Comparison of ENCODE assay signal across 24 mouse cellular contexts in genomic region chr11:5324296-5324695, GRCm38 (mm10).
DNase-seq lines count a peak whose midpoint lies in the region; ATAC-seq and TF ChIP-seq lines count a peak whose summit lies in the region.
"Had no signal": no experiment of that assay in that cellular context is flagged by ENCODE, and none has a peak within 500 bp of the region (broad histone marks: within the 10 kb centered on the region; RNA-seq: fewer than 3 reads in every experiment).

No protein-coding gene starts in this region.

- no peak overlapping the region for H3K4me3 ChIP-seq in forebrain, postnatal 0 days (ENCODE audit: low read depth, low read length)
- no peak overlapping the region for H3K4me3 ChIP-seq in forebrain, embryonic 11.5 days (ENCODE audit: low read depth, low read length)
- no peak overlapping the region for H3K4me3 ChIP-seq in lung, embryonic 14.5 days (ENCODE audit: low read depth, low read length)
- H3K4me3 ChIP-seq in lung, adult 2 months (replicated peaks; ENCODE audit: extremely low read depth, low read depth, low read length), result no peak overlapping the region
- H3K4me3 ChIP-seq: embryonic facial prominence, embryonic 13.5 days; erythroblast, embryonic 14.5 days; forebrain, embryonic 15.5 days; heart, embryonic 12.5 days; hindbrain, embryonic 12.5 days; intestine, embryonic 15.5 days; neural tube, embryonic 15.5 days had no signal

- no peak overlapping the region for H3K9ac ChIP-seq in forebrain, postnatal 0 days
- no peak overlapping the region for H3K9ac ChIP-seq in forebrain, embryonic 11.5 days (ENCODE audit: low read length)
- H3K9ac ChIP-seq in lung, embryonic 14.5 days, result no peak overlapping the region
- H3K9ac ChIP-seq: embryonic facial prominence, embryonic 13.5 days; forebrain, embryonic 15.5 days; heart, embryonic 12.5 days; hindbrain, embryonic 12.5 days; intestine, embryonic 15.5 days; neural tube, embryonic 15.5 days had no signal

- no peaks in the 10 kb centered on the region for H3K4me1 ChIP-seq in forebrain, postnatal 0 days (ENCODE audit: insufficient read depth)
- no peaks in the 10 kb centered on the region; the same call in 1 of the 2 replicates for H3K4me1 ChIP-seq in forebrain, embryonic 11.5 days (replicated peaks; ENCODE audit: control insufficient read depth, insufficient read depth, low read length)
- H3K4me1 ChIP-seq in lung, embryonic 14.5 days (ENCODE audit: insufficient read depth), result no peaks in the 10 kb centered on the region
- H3K4me1 ChIP-seq in lung, adult 2 months (ENCODE audit: control insufficient read depth, insufficient read depth, low read length), result no peaks in the 10 kb centered on the region
- H3K4me1 ChIP-seq: forebrain, embryonic 15.5 days; heart, embryonic 12.5 days; intestine, embryonic 15.5 days; neural tube, embryonic 15.5 days had no signal

- TF ChIP-seq CTCF in forebrain, postnatal 0 days (IDR thresholded peaks at IDR 0.05; ENCODE audit: low read depth), result no peak
- no peak for TF ChIP-seq CTCF in lung, embryonic 14.5 days (IDR thresholded peaks at IDR 0.05; ENCODE audit: low read depth)
- TF ChIP-seq CTCF in lung, adult 2 months (IDR thresholded peaks at IDR 0.05; ENCODE audit: insufficient read depth, low read length), result no peak

- H3K36me3 ChIP-seq in forebrain, postnatal 0 days (ENCODE audit: insufficient read depth), result no peaks in the 10 kb centered on the region
- H3K36me3 ChIP-seq in forebrain, embryonic 11.5 days (ENCODE audit: control insufficient read depth, insufficient read depth, low read length), result no peaks in the 10 kb centered on the region
- H3K36me3 ChIP-seq in lung, embryonic 14.5 days (ENCODE audit: insufficient read depth), result 0 out of 2 replicates have a peak, but pooled peaks cover 6% of the 10 kb centered on the region
- H3K36me3 ChIP-seq: embryonic facial prominence, embryonic 13.5 days; forebrain, embryonic 15.5 days; heart, embryonic 12.5 days; hindbrain, embryonic 12.5 days; intestine, embryonic 15.5 days; neural tube, embryonic 15.5 days had no signal

- H3K27ac ChIP-seq in forebrain, postnatal 0 days (ENCODE audit: low read depth, low read length), result no peak overlapping the region
- H3K27ac ChIP-seq in forebrain, embryonic 11.5 days (ENCODE audit: low read depth, low read length), result no peak overlapping the region
- no peak overlapping the region for H3K27ac ChIP-seq in lung, embryonic 14.5 days (ENCODE audit: low read depth)
- H3K27ac ChIP-seq: embryonic facial prominence, embryonic 13.5 days; forebrain, embryonic 15.5 days; hindbrain, embryonic 12.5 days; intestine, embryonic 15.5 days; neural tube, embryonic 15.5 days had no signal

- no peaks in the 10 kb centered on the region for H3K9me3 ChIP-seq in forebrain, postnatal 0 days (ENCODE audit: low read length)
- no peaks in the 10 kb centered on the region for H3K9me3 ChIP-seq in forebrain, embryonic 11.5 days (ENCODE audit: control insufficient read depth, low read length)
- H3K9me3 ChIP-seq in lung, embryonic 14.5 days (ENCODE audit: low read depth, low read length), result no peaks in the 10 kb centered on the region
- H3K9me3 ChIP-seq: embryonic facial prominence, embryonic 13.5 days; forebrain, embryonic 15.5 days; heart, embryonic 12.5 days; hindbrain, embryonic 12.5 days; intestine, embryonic 15.5 days; neural tube, embryonic 15.5 days had no signal

- no peaks in the 10 kb centered on the region for H3K27me3 ChIP-seq in forebrain, postnatal 0 days (ENCODE audit: insufficient read depth, low read length)
- no peaks in the 10 kb centered on the region for H3K27me3 ChIP-seq in forebrain, embryonic 11.5 days (ENCODE audit: control insufficient read depth, insufficient read depth, low read length)
- no peaks in the 10 kb centered on the region for H3K27me3 ChIP-seq in lung, embryonic 14.5 days (ENCODE audit: insufficient read depth, low read length)
- H3K27me3 ChIP-seq: embryonic facial prominence, embryonic 13.5 days; forebrain, embryonic 15.5 days; heart, embryonic 12.5 days; hindbrain, embryonic 12.5 days; intestine, embryonic 15.5 days; neural tube, embryonic 15.5 days had no signal

- 23% methylated on average over 2 of the region's 2 CpGs for WGBS in forebrain, postnatal 0 days
- 13% methylated on average over 2 of the region's 2 CpGs for WGBS in forebrain, embryonic 11.5 days
- WGBS in lung, embryonic 14.5 days, result 56% methylated on average over 2 of the region's 2 CpGs
- WGBS in lung, adult 2 months, result 79% methylated on average over 2 of the region's 2 CpGs

- no peak for ATAC-seq in forebrain, postnatal 0 days
- ATAC-seq in forebrain, embryonic 11.5 days (replicated peaks; ENCODE audit: low FRiP score), result no peak
- no peak for ATAC-seq in lung, embryonic 14.5 days (ENCODE audit: insufficient read depth)
- ATAC-seq: forebrain, embryonic 15.5 days; intestine, embryonic 15.5 days had no signal

- H3K4me2 ChIP-seq in forebrain, postnatal 0 days (ENCODE audit: low read depth), result no peak overlapping the region
- H3K4me2 ChIP-seq in forebrain, embryonic 11.5 days (ENCODE audit: low read depth, low read length, severe bottlenecking), result no peak overlapping the region
- no peak overlapping the region for H3K4me2 ChIP-seq in lung, embryonic 14.5 days
- H3K4me2 ChIP-seq: embryonic facial prominence, embryonic 13.5 days; forebrain, embryonic 15.5 days; heart, embryonic 12.5 days; hindbrain, embryonic 12.5 days; intestine, embryonic 15.5 days; neural tube, embryonic 15.5 days had no signal

- TF ChIP-seq POLR2A in lung, adult 2 months (IDR thresholded peaks at IDR 0.05; ENCODE audit: borderline replicate concordance, extremely low read depth, low read depth, low read length), result no peak

- peak; percentile 18 for DNase-seq in forebrain, postnatal 0 days
- DNase-seq in forebrain, embryonic 11.5 days (ENCODE audit: low spot score), result no peak
- DNase-seq in lung, embryonic 14.5 days, result peak; percentile 20
- DNase-seq in lung, adult 2 months, result no peak
- DNase-seq in right cerebral cortex, postnatal 10 days (ENCODE audit: low spot score in 2 of 2), result peak; percentile 29 to 30
- DNase-seq in right cerebral cortex, postnatal 14 days, result no peak
- DNase-seq in adrenal gland, postnatal 14 days, result no peak
- DNase-seq: adrenal gland, postnatal 25 days; cerebellum, adult 9-11 months; gastrocnemius, postnatal 10 days; heart, postnatal 10 days; kidney, adult 8-10 months; kidney, postnatal 10 days; lung, postnatal 10 days; right cerebral cortex, postnatal 25 days; spleen, adult 18-20 months; thymus, postnatal 14 days had no signal

Comparison
In these comparisons a context has a peak if more than half of its experiments do, and no peak if none do; other contexts are left out.
1. DNase-seq: peak in forebrain, postnatal 0 days (single experiment), lung, embryonic 14.5 days (single experiment) and right cerebral cortex, postnatal 10 days (2 of 2); none in forebrain, embryonic 11.5 days (single experiment), lung, adult 2 months (single experiment), right cerebral cortex, postnatal 14 days (single experiment) and adrenal gland, postnatal 14 days (single experiment).